Mouse (Mus musculus): ENCODE measurements around the gene Apoa5. TPM values are rescaled to one million over a fixed set of nuclear protein-coding genes. Genes with fewer than 3 reads are reported as not detected.

Apoa5 gene
- polyA plus RNA-seq, 1 experiment from 2014 or later, result not detected

DNA sequence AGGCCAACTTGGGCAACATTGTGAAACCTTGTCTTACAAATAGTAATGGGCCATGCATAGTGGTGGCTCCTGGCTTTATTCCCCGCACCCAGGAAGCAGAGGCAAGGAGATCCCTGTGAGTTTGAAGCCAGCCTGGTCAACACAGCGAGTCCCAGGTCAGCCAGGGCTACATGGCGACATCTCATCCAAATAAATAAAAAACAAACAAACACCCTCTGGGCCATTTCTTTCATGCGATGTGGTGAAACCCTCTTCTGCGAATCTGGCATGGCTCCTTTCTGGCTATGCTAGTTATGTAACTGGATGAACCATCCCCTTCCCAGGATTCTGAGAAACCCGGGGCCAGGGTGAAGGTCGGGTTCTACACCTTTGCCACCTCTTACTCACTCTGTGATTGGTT, 12.3 kb upstream of the Apoa5 start:
- H3K4me3 ChIP-seq (ENCODE audit: low read depth, low read length), result no peak overlapping the region
- H3K9ac ChIP-seq (ENCODE audit: low read depth, low read length), result no peak overlapping the region
- no peaks in the 10 kb centered on the region for H3K36me3 ChIP-seq (ENCODE audit: control insufficient read depth, insufficient read depth, low read length)
- H3K4me2 ChIP-seq (replicated peaks; ENCODE audit: low read depth, low read length), result no peak overlapping the region
- no peak for DNase-seq (ENCODE audit: low spot score)
- H3K4me1 ChIP-seq (replicated peaks; ENCODE audit: control insufficient read depth, insufficient read depth, low read length), result no peaks in the 10 kb centered on the region
- no peaks in the 10 kb centered on the region for H3K9me3 ChIP-seq (ENCODE audit: control insufficient read depth, low read length)
- ATAC-seq (ENCODE audit: low FRiP score), result no peak
- H3K27me3 ChIP-seq (ENCODE audit: control insufficient read depth, insufficient read depth, low read length), result no peaks in the 10 kb centered on the region
- 92% methylated on average over 7 of the region's 7 CpGs for WGBS
- H3K27ac ChIP-seq (ENCODE audit: low read depth, low read length), result no peak overlapping the region

DNA sequence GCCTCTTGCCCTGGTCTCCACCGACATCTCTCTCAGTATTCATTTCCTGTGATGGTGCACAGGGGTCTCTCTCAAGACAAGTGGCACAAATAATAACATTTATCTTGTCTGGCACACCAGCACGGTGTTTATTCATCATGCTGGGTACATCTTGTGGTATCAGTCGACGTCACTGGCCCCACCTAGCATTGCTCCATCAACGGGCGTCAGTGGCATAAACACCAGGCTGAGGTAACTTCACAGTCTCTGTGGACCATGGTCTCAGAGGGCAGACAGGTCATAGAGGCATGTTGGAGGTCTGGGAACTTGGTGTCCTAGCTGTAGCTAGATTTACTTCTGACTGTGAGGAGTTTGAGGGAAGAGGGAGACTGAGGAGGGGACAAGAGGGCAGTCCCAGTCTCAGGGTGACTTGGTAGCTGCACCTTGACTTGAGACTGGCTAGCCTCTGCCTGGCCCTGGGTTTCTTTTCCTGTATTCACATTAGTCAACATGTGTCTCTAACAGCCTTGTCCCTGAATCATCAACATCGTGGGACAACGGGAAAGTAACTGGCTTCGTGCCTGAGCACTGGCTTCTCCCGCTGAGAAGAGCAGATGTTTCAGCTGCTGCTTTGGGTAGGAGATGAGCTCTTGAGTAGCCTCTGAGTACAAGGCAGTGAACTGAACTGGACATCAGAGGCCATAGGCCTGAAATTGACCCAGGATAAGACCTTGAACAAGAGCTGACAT, 11.6 kb upstream of the Apoa5 start:
- no peaks in the 10 kb centered on the region for H3K9me3 ChIP-seq (ENCODE audit: control insufficient read depth, low read length)
- H3K27me3 ChIP-seq (ENCODE audit: control insufficient read depth, insufficient read depth, low read length), result no peaks in the 10 kb centered on the region
- no peaks in the 10 kb centered on the region for H3K4me1 ChIP-seq (replicated peaks; ENCODE audit: control insufficient read depth, insufficient read depth, low read length)
- no peaks in the 10 kb centered on the region for H3K36me3 ChIP-seq (ENCODE audit: control insufficient read depth, insufficient read depth, low read length)
- H3K27ac ChIP-seq (ENCODE audit: low read depth, low read length), result no peak overlapping the region
- ATAC-seq (ENCODE audit: low FRiP score) (no peak), DNase-seq (ENCODE audit: low spot score) (no peak)
- H3K4me2 ChIP-seq (replicated peaks; ENCODE audit: low read depth, low read length), result no peak overlapping the region
- H3K9ac ChIP-seq (ENCODE audit: low read depth, low read length), result no peak overlapping the region
- WGBS, result 87% methylated on average over 10 of the region's 10 CpGs
- no peak overlapping the region for H3K4me3 ChIP-seq (ENCODE audit: low read depth, low read length)

DNA sequence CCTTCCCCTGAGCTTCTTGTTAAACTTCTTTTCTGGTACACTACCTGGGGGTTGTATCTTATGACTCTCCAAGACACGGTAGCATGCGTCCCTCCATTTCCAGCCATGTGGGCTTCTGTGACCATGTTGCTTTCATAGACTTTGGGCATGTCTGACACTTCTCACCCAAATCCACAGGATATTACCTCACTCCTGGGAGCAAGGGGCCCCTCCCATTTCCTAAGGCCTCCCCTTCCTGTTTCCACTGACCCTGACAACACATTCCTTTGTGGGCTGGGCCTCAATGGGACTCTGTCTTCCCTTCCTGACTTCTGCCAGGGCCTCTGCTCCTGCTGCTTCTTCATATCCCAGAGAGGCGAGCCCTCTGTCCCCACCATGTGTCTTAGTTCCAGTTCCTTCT, 10.9 kb upstream of the Apoa5 start:
- 88% methylated on average over 3 of the region's 3 CpGs for WGBS
- no peaks in the 10 kb centered on the region for H3K27me3 ChIP-seq (ENCODE audit: control insufficient read depth, insufficient read depth, low read length)
- no peak overlapping the region for H3K4me3 ChIP-seq (ENCODE audit: low read depth, low read length)

DNA sequence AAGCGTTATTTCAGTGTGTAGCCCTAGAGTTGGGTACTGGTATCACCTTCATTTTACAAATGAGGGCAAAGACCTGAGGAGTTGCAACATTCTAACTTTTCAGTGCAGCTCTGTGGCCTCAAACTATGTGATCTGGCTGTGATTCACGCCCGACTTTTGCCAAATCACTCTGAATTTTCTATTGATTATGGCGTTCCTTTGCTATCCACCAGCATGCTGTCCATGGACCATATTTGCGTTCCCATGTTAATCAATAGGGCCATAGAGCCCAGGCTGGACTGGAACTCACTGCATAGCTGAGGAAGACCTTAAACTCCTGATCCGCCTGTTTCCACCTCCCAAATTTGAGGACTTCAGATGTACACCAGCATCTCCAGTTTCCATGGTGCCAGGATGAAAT, 9.3 kb upstream of the Apoa5 start:
- no peak overlapping the region for H3K9ac ChIP-seq (ENCODE audit: low read depth, low read length)
- H3K4me1 ChIP-seq (replicated peaks; ENCODE audit: control insufficient read depth, insufficient read depth, low read length), result no peaks in the 10 kb centered on the region
- H3K9me3 ChIP-seq (ENCODE audit: control insufficient read depth, low read length), result no peaks in the 10 kb centered on the region
- H3K4me2 ChIP-seq (replicated peaks; ENCODE audit: low read depth, low read length), result no peak overlapping the region
- ATAC-seq (ENCODE audit: low FRiP score) (no peak), DNase-seq (ENCODE audit: low spot score) (no peak)
- H3K36me3 ChIP-seq (ENCODE audit: control insufficient read depth, insufficient read depth, low read length), result no peaks in the 10 kb centered on the region
- WGBS, result 90% methylated on average over 6 of the region's 6 CpGs
- H3K27ac ChIP-seq (ENCODE audit: low read depth, low read length), result no peak overlapping the region
- no peaks in the 10 kb centered on the region for H3K27me3 ChIP-seq (ENCODE audit: control insufficient read depth, insufficient read depth, low read length)
- no peak overlapping the region for H3K4me3 ChIP-seq (ENCODE audit: low read depth, low read length)

More for the DNA sequence above, 10.9 kb upstream of the Apoa5 start:
- no peak overlapping the region for H3K4me2 ChIP-seq (replicated peaks; ENCODE audit: low read depth, low read length)
- no peaks in the 10 kb centered on the region for H3K4me1 ChIP-seq (replicated peaks; ENCODE audit: control insufficient read depth, insufficient read depth, low read length)
- no peak overlapping the region for H3K9ac ChIP-seq (ENCODE audit: low read depth, low read length)
- no peak for ATAC-seq (ENCODE audit: low FRiP score)
- no peak overlapping the region for H3K27ac ChIP-seq (ENCODE audit: low read depth, low read length)
- DNase-seq (ENCODE audit: low spot score), result no peak
- no peaks in the 10 kb centered on the region for H3K9me3 ChIP-seq (ENCODE audit: control insufficient read depth, low read length)
- H3K36me3 ChIP-seq (ENCODE audit: control insufficient read depth, insufficient read depth, low read length), result no peaks in the 10 kb centered on the region

DNA sequence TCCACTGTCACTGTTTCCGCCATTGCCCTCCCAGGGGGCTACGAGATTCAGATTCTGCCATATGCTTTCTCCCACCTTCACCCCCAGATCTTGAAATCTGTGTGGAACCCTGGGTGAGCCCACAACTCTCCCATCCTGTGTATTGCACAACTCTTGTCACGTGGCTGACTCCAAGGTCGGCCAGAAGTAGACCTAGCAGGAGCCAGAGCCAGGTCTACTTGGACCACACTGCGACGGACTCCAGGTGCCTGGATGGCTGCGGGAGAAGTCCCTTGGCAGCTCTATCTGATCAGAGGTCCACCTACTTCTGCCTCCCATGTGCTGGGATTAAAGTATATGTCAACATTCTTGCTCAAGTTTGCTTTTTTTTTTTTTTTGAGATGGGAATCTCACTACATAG, 7.3 kb upstream of the Apoa5 start:
- Histone ChIP-seq H3K27ac (ENCODE audit: low read depth, low read length) (no peak overlapping the region), H3K9me3 (ENCODE audit: control insufficient read depth, low read length) (no peaks in the 10 kb centered on the region), H3K36me3 (ENCODE audit: control insufficient read depth, insufficient read depth, low read length) (no peaks in the 10 kb centered on the region), H3K4me2 (replicated peaks; ENCODE audit: low read depth, low read length) (no peak overlapping the region), H3K4me3 (ENCODE audit: low read depth, low read length) (no peak overlapping the region), H3K4me1 (replicated peaks; ENCODE audit: control insufficient read depth, insufficient read depth, low read length) (no peaks in the 10 kb centered on the region), H3K9ac (ENCODE audit: low read depth, low read length) (no peak overlapping the region), H3K27me3 (ENCODE audit: control insufficient read depth, insufficient read depth, low read length) (no peaks in the 10 kb centered on the region)
- WGBS, result 84% methylated on average over 7 of the region's 7 CpGs
- ATAC-seq (ENCODE audit: low FRiP score) (no peak), DNase-seq (ENCODE audit: low spot score) (no peak)

GRCm38 (mm10) chr9:46269125-46269524, 692 bp downstream of the Apoa5 start:
- Histone ChIP-seq H3K9me3 (ENCODE audit: control insufficient read depth, low read length) (no peaks in the 10 kb centered on the region), H3K4me3 (ENCODE audit: low read depth, low read length) (no peak overlapping the region), H3K36me3 (ENCODE audit: control insufficient read depth, insufficient read depth, low read length) (no peaks in the 10 kb centered on the region), H3K4me2 (replicated peaks; ENCODE audit: low read depth, low read length) (no peak overlapping the region), H3K9ac (ENCODE audit: low read depth, low read length) (no peak overlapping the region), H3K27ac (ENCODE audit: low read depth, low read length) (no peak overlapping the region), H3K27me3 (ENCODE audit: control insufficient read depth, insufficient read depth, low read length) (peaks cover 10% of the 10 kb centered on the region), H3K4me1 (replicated peaks; ENCODE audit: control insufficient read depth, insufficient read depth, low read length) (0 out of 2 replicates have a peak, but pooled peaks cover 2% of the 10 kb centered on the region)
- 89% methylated on average over 5 of the region's 5 CpGs for WGBS
- no peak for ATAC-seq (ENCODE audit: low FRiP score)
- no peak for DNase-seq (ENCODE audit: low spot score)

- H3K27me3 ChIP-seq (ENCODE audit: control insufficient read depth, insufficient read depth, low read length), result peaks cover 10% of the 10 kb centered on the region
- 94% methylated on average over 4 of the region's 4 CpGs for WGBS
- H3K27ac ChIP-seq (ENCODE audit: low read depth, low read length), result no peak overlapping the region
- H3K4me2 ChIP-seq (replicated peaks; ENCODE audit: low read depth, low read length), result no peak overlapping the region
- H3K9ac ChIP-seq (ENCODE audit: low read depth, low read length), result no peak overlapping the region
- H3K4me3 ChIP-seq (ENCODE audit: low read depth, low read length), result no peak overlapping the region
- H3K9me3 ChIP-seq (ENCODE audit: control insufficient read depth, low read length), result no peaks in the 10 kb centered on the region
- ATAC-seq (ENCODE audit: low FRiP score), result no peak
- DNase-seq (ENCODE audit: low spot score), result no peak
- 0 out of 2 replicates have a peak, but pooled peaks cover 2% of the 10 kb centered on the region for H3K4me1 ChIP-seq (replicated peaks; ENCODE audit: control insufficient read depth, insufficient read depth, low read length)
- 0 out of 2 replicates have a peak, but pooled peaks cover 3% of the 10 kb centered on the region for H3K36me3 ChIP-seq (ENCODE audit: control insufficient read depth, insufficient read depth, low read length)
Measured at GRCm38 (mm10) chr9:46270782-46271181, 2.3 kb downstream of the Apoa5 start.

- H3K36me3 ChIP-seq (ENCODE audit: control insufficient read depth, insufficient read depth, low read length), result 0 out of 2 replicates have a peak, but pooled peaks cover 3% of the 10 kb centered on the region
- ATAC-seq (ENCODE audit: low FRiP score) (no peak), DNase-seq (ENCODE audit: low spot score) (no peak)
- H3K9me3 ChIP-seq (ENCODE audit: control insufficient read depth, low read length), result no peaks in the 10 kb centered on the region
- H3K27me3 ChIP-seq (ENCODE audit: control insufficient read depth, insufficient read depth, low read length), result peaks cover 10% of the 10 kb centered on the region
- WGBS, result 88% methylated on average over 9 of the region's 9 CpGs
- H3K4me2 ChIP-seq (replicated peaks; ENCODE audit: low read depth, low read length), result no peak overlapping the region
- 0 out of 2 replicates have a peak, but pooled peaks cover 2% of the 10 kb centered on the region for H3K4me1 ChIP-seq (replicated peaks; ENCODE audit: control insufficient read depth, insufficient read depth, low read length)
- no peak overlapping the region for H3K27ac ChIP-seq (ENCODE audit: low read depth, low read length)
- no peak overlapping the region for H3K9ac ChIP-seq (ENCODE audit: low read depth, low read length)
- H3K4me3 ChIP-seq (ENCODE audit: low read depth, low read length), result no peak overlapping the region; the same call in 1 of the 2 replicates
Measured at GRCm38 (mm10) chr9:46272070-46272469, 3.6 kb downstream of the Apoa5 start.

Measured in hindbrain, embryonic 11.5 days (tissue).